Mouse (Mus musculus) olfactory bulb, adult 2 months (tissue): Measurements from ENCODE around the gene Fermt2.

ENCODE experiments used
- CTCF ChIP-seq: fragments of 200-500 bp; IDR thresholded peaks from 2 replicates; pipeline ENCODE4 v1.5.1; 2012; ENCODE audit warnings: low read depth, mild to moderate bottlenecking, low read length, moderate library complexity; ENCODE audit not compliant: insufficient read depth
- POLR2A ChIP-seq: fragments of 200-500 bp; IDR thresholded peaks from 2 replicates; pipeline ENCODE4 v1.6.1; 2012; ENCODE audit warnings: mild to moderate bottlenecking, low read depth, low read length, moderate library complexity; ENCODE audit not compliant: insufficient read depth

GRCm38 (mm10) chr14:45459877-45460276 is 70.0 kb downstream of the Fermt2 start:
- TF ChIP-seq POLR2A: no peak
- no peak for TF ChIP-seq CTCF
